Mouse (Mus musculus) CH12.LX (cell line): ENCODE measurements around the gene Pou2f1.

Experiments
- CTCF ChIP-seq, 2 experiments: IDR thresholded peaks in 1 of 2; conservative IDR thresholded peaks in 1 of 2; 2 replicates each; pipeline ENCODE4 v1.5.1; 2011 to 2012; ENCODE audit warnings: low read depth in 2 of 2, low read length in 2 of 2, improper control_type of control experiment in 1 of 2, inconsistent platforms in 1 of 2, mild to moderate bottlenecking in 1 of 2, moderate library complexity in 1 of 2
- JUND ChIP-seq: conservative IDR thresholded peaks from 2 replicates; pipeline ENCODE4 v1.6.1; 2011; ENCODE audit warnings: low read depth, low read length, improper control_type of control experiment
- MAX ChIP-seq: IDR thresholded peaks from 2 replicates; pipeline ENCODE4 v1.6.1; 2011; ENCODE audit warnings: low read length, improper control_type of control experiment
- ZC3H11A ChIP-seq: IDR thresholded peaks from 2 replicates; pipeline ENCODE4 v1.6.1; 2012; ENCODE audit warnings: low read depth, mild to moderate bottlenecking, inconsistent platforms, low read length, improper control_type of control experiment

GRCm38 (mm10) chr1:165845366-165845765, 157.1 kb downstream of the Pou2f1 start:
- TF ChIP-seq CTCF (conservative IDR thresholded peaks at IDR 0.05 in 1 of 2, IDR thresholded peaks at IDR 0.05 in 1 of 2; ENCODE audit: low read depth in 2 of 2, low read length in 2 of 2) (no peak), MAX (no peak), JUND (no peak), ZC3H11A (no peak)
